Mouse (Mus musculus): ENCODE results near the gene Rnf113a1.

DNA sequence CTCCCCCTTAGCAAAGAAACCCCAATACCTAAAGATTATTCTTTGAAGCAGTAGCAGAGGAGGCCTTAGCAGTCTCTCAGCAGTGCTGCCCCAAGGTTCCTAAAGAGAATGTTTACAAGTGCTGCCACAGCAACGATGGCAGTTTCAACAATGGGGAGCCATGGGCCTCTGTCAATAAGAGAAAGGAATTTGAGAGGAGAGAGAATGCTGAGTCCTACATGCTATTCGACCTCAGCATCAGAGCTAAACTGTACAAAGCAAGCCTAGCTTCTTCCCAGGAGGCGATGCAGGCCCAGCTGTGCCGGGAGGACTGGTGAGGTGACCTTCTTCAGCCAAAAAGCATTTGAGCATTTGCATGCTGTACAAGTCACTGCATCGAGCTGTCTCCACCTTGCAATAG, 22.3 kb upstream of the Rnf113a1 start, which contains the start of gene Akap14:
- TF ChIP-seq POLR2A (IDR thresholded peaks at IDR 0.05; ENCODE audit: extremely low read depth, insufficient read depth, low read length) (no peak), CTCF (IDR thresholded peaks at IDR 0.05; ENCODE audit: low read depth, low read length) (no peak)
